Mouse (Mus musculus): ENCODE results near the gene Dlgap4. TPM values are rescaled to one million over a fixed set of nuclear protein-coding genes. Genes with fewer than 3 reads are reported as not detected.

The Dlgap4 gene
- total and polyA plus RNA-seq, 3 experiments = 31.3 to 61.5 (median 32.5) TPM

DNA sequence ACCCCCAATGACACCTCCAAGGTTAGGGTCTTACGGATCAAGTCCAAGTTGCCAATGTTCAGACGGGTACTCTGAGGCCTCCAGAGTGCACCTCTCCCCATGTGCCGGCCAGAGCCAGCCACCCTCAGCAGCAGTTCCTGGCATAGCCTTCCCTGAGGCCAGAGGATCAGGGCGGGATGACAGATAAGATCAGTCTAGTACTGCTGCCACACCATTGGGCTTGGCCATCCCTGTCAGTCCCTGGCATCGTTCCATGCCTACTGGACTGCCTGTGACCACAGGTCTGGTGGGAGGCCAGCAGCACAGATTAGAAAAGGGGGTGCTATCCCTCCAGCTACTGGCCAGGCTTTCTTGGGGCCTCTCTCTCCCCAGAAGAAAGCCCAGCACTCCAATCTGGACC is 165.5 kb downstream of the Dlgap4 start:
- Histone ChIP-seq H3K79me2 (replicated peaks; ENCODE audit: control insufficient read depth, insufficient read depth, low read length) (no peaks in the 10 kb centered on the region), H3K4me1 (ENCODE audit: control insufficient read depth, insufficient read depth, low read length) (peaks cover 5% of the 10 kb centered on the region), H3K27me3 (ENCODE audit: control insufficient read depth, insufficient read depth, low read length) (no peaks in the 10 kb centered on the region; the same call in 1 of the 2 replicates), H3K4me3 (no peak overlapping the region), H3K27ac (no peak overlapping the region), H3K9ac (ENCODE audit: low read depth, low read length) (no peak overlapping the region), H3K36me3 (ENCODE audit: control insufficient read depth, insufficient read depth, low read length) (no peaks in the 10 kb centered on the region)
- intact Hi-C loops (cut with DNase I) = no loop called here
- no peak for TF ChIP-seq POLR2A (IDR thresholded peaks at IDR 0.05; ENCODE audit: insufficient read depth, low read depth, low read length)
- TF ChIP-seq CTCF (IDR thresholded peaks at IDR 0.05) = no peak
- TF ChIP-seq EP300 (IDR thresholded peaks at IDR 0.05; ENCODE audit: insufficient read depth, low read depth, low read length) = no peak
- 59% methylated on average over 5 of the region's 5 CpGs for WGBS
- no peak for DNase-seq

- no peak overlapping the region for H3K27ac ChIP-seq
- no peak for DNase-seq
- intact Hi-C loops (cut with DNase I) = no loop called here
- H3K27me3 ChIP-seq (ENCODE audit: control insufficient read depth, insufficient read depth, low read length) = no peaks in the 10 kb centered on the region; the same call in 1 of the 2 replicates
- no peaks in the 10 kb centered on the region for H3K36me3 ChIP-seq (ENCODE audit: control insufficient read depth, insufficient read depth, low read length)
- 46% methylated on average over 2 of the region's 2 CpGs for WGBS
- TF ChIP-seq CTCF (IDR thresholded peaks at IDR 0.05) (no peak), POLR2A (IDR thresholded peaks at IDR 0.05; ENCODE audit: insufficient read depth, low read depth, low read length) (no peak), EP300 (IDR thresholded peaks at IDR 0.05; ENCODE audit: insufficient read depth, low read depth, low read length) (no peak)
- peaks cover 4% of the 10 kb centered on the region for H3K4me1 ChIP-seq (ENCODE audit: control insufficient read depth, insufficient read depth, low read length)
- no peak overlapping the region for H3K4me3 ChIP-seq
- no peaks in the 10 kb centered on the region for H3K79me2 ChIP-seq (replicated peaks; ENCODE audit: control insufficient read depth, insufficient read depth, low read length)
- H3K9ac ChIP-seq (ENCODE audit: low read depth, low read length) = no peak overlapping the region
Observed at GRCm38 (mm10) chr2:156779488-156779887, 166.0 kb downstream of the Dlgap4 start.

GRCm38 (mm10) chr2:156780129-156780528 is 166.6 kb downstream of the Dlgap4 start:
- 86% methylated on average over 9 of the region's 9 CpGs for WGBS
- intact Hi-C loops (cut with DNase I) = no loop called here

DNA sequence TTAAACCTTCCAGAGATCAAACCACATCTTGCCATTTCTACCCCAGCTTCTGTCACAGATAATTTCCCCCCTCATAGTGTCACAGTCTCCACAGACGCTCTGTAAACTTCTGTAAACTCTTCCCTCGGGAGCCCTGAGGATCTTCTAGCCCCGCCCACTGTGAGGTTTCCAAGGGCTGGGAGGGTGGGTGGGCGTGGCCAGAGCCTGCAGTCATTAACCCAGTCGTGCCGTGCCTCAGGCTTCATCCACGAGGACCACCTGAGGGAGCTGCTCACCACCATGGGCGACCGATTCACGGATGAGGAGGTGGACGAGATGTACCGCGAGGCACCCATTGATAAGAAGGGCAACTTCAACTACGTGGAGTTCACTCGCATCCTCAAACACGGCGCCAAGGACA is 167.2 kb downstream of the Dlgap4 start:
- Histone ChIP-seq H3K4me1 (ENCODE audit: control insufficient read depth, insufficient read depth, low read length) (peaks cover 3% of the 10 kb centered on the region), H3K9ac (ENCODE audit: low read depth, low read length) (no peak overlapping the region), H3K36me3 (ENCODE audit: control insufficient read depth, insufficient read depth, low read length) (no peaks in the 10 kb centered on the region), H3K27me3 (ENCODE audit: control insufficient read depth, insufficient read depth, low read length) (no peaks in the 10 kb centered on the region; the same call in 1 of the 2 replicates), H3K4me3 (no peak overlapping the region), H3K79me2 (replicated peaks; ENCODE audit: control insufficient read depth, insufficient read depth, low read length) (no peaks in the 10 kb centered on the region), H3K27ac (no peak overlapping the region)
- TF ChIP-seq POLR2A (IDR thresholded peaks at IDR 0.05; ENCODE audit: insufficient read depth, low read depth, low read length) (no peak), CTCF (IDR thresholded peaks at IDR 0.05) (no peak), EP300 (IDR thresholded peaks at IDR 0.05; ENCODE audit: insufficient read depth, low read depth, low read length) (no peak)
- intact Hi-C loops (cut with DNase I) = no loop called here
- WGBS = 46% methylated on average over 17 of the region's 17 CpGs
- DNase-seq = no peak

More at GRCm38 (mm10) chr2:156780129-156780528, 166.6 kb downstream of the Dlgap4 start:
- no peak for DNase-seq
- no peaks in the 10 kb centered on the region for H3K36me3 ChIP-seq (ENCODE audit: control insufficient read depth, insufficient read depth, low read length)
- H3K9ac ChIP-seq (ENCODE audit: low read depth, low read length) = no peak overlapping the region
- H3K27me3 ChIP-seq (ENCODE audit: control insufficient read depth, insufficient read depth, low read length) = no peaks in the 10 kb centered on the region; the same call in 1 of the 2 replicates
- H3K27ac ChIP-seq = no peak overlapping the region
- peaks cover 4% of the 10 kb centered on the region for H3K4me1 ChIP-seq (ENCODE audit: control insufficient read depth, insufficient read depth, low read length)
- H3K4me3 ChIP-seq = no peak overlapping the region
- TF ChIP-seq CTCF (IDR thresholded peaks at IDR 0.05) = no peak
- TF ChIP-seq POLR2A (IDR thresholded peaks at IDR 0.05; ENCODE audit: insufficient read depth, low read depth, low read length) = no peak
- no peak for TF ChIP-seq EP300 (IDR thresholded peaks at IDR 0.05; ENCODE audit: insufficient read depth, low read depth, low read length)
- no peaks in the 10 kb centered on the region for H3K79me2 ChIP-seq (replicated peaks; ENCODE audit: control insufficient read depth, insufficient read depth, low read length)

DNA sequence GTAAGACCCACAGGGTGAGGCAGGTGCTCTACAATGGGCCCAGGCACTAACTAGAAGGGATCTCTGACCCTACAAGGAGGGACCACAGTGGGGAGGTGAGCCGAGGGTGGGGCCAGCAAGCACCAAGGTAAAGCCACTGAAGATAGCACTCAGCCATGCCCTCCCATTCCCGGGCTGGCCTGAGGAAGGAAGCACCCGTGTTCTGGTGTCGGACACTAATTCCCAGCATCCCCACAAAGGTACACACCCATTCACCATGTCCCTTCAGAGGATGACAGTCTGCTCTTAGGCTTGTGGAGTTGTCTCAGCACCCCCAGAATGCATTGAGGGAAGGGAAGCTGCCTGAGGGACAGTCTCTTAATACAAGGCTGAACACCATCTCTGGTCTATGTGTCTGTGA is 167.8 kb downstream of the Dlgap4 start:
- H3K27ac ChIP-seq = no peak overlapping the region
- H3K79me2 ChIP-seq (replicated peaks; ENCODE audit: control insufficient read depth, insufficient read depth, low read length) = no peaks in the 10 kb centered on the region
- intact Hi-C loops (cut with DNase I) = no loop called here
- no peak overlapping the region for H3K9ac ChIP-seq (ENCODE audit: low read depth, low read length)
- TF ChIP-seq CTCF (IDR thresholded peaks at IDR 0.05) (no peak), POLR2A (IDR thresholded peaks at IDR 0.05; ENCODE audit: insufficient read depth, low read depth, low read length) (no peak), EP300 (IDR thresholded peaks at IDR 0.05; ENCODE audit: insufficient read depth, low read depth, low read length) (no peak)
- WGBS = 81% methylated on average over 4 of the region's 4 CpGs
- H3K27me3 ChIP-seq (ENCODE audit: control insufficient read depth, insufficient read depth, low read length) = no peaks in the 10 kb centered on the region; the same call in 1 of the 2 replicates
- no peak for DNase-seq
- H3K36me3 ChIP-seq (ENCODE audit: control insufficient read depth, insufficient read depth, low read length) = no peaks in the 10 kb centered on the region
- no peak overlapping the region for H3K4me3 ChIP-seq
- peaks cover 3% of the 10 kb centered on the region for H3K4me1 ChIP-seq (ENCODE audit: control insufficient read depth, insufficient read depth, low read length)

GRCm38 (mm10) chr2:156781836-156782480 is 168.5 kb downstream of the Dlgap4 start:
- no peak overlapping the region for H3K4me3 ChIP-seq
- no peak overlapping the region for H3K9ac ChIP-seq (ENCODE audit: low read depth, low read length)
- peaks cover 1% of the 10 kb centered on the region; the same call in 1 of the 2 replicates for H3K4me1 ChIP-seq (ENCODE audit: control insufficient read depth, insufficient read depth, low read length)
- no peaks in the 10 kb centered on the region for H3K79me2 ChIP-seq (replicated peaks; ENCODE audit: control insufficient read depth, insufficient read depth, low read length)
- no peak for DNase-seq
- no peaks in the 10 kb centered on the region for H3K27me3 ChIP-seq (ENCODE audit: control insufficient read depth, insufficient read depth, low read length)
- TF ChIP-seq EP300 (IDR thresholded peaks at IDR 0.05; ENCODE audit: insufficient read depth, low read depth, low read length) (no peak), CTCF (IDR thresholded peaks at IDR 0.05) (no peak), POLR2A (IDR thresholded peaks at IDR 0.05; ENCODE audit: insufficient read depth, low read depth, low read length) (no peak)
- H3K36me3 ChIP-seq (ENCODE audit: control insufficient read depth, insufficient read depth, low read length) = no peaks in the 10 kb centered on the region
- 80% methylated on average over 4 of the region's 4 CpGs for WGBS
- H3K27ac ChIP-seq = no peak overlapping the region
- intact Hi-C loops (cut with DNase I) = no loop called here
